Mouse (Mus musculus): ENCODE data around the gene Hip1r.
A peak's percentile ranks its signal among the peaks of the same experiment; 100 is the strongest.

Hip1r gene

DNA sequence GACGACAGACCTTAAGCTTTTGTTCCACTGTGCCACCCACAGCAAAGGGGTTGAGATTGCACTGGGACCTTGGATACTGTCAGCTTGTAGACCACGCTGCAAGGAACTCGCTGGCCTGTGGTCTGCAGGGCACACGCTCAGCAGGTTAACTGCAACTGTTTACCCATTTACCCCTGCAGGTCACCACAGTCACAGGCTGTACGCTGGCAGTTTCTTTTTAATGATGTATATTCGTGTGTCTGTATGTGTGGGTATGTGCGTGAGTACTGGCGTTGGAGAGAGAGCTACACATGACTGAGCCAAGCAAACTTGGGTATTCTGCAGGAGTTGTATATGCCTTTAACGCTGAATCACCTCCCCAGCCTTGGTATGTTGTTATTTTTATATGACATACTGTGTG is 45.2 kb downstream of the Hip1r start:
- peak; percentile 53 for DNase-seq (ENCODE audit: low read depth)

DNA sequence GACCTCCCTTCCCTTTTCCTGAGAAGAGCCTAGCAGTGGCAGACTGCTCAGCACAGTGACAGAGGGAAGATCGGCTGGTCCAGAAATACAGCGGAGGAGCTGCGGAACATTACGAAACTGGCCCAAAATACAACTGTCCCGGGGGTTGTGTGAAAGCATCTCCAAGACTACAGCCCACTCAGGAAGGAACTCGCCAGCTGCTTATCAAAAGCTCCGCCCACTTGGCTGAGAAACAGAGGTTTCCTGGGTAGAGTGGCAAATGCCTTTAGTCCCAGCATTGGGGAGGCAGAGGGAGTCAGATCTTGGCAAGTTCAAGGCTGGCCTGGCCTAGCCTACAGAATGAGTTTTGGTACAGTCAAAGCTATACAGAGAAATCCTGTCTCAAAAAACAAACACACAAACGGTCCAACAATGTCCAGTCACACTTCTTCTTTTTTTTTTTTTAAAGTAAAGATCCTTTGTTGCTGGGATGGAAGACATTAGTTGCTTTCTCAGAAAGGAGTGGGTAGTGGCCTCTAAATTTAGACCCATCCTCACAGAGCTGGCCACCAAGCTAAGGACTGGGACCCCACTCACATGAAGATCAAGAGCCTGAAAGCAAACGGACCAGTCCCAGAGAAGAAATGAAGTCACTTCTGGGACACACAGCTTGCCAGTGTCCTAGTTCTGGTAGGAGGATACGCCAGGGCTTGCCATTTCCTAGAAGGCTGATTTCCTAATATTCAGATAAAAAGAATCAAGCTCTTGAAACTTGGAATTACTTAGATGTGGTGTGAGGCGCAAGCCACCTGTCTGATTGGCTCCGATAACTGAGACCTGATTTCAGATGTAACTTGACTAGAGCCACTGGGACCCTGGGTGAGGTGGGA is 46.2 kb downstream of the Hip1r start:
- DNase-seq (ENCODE audit: low read depth): peak; percentile 99

DNA sequence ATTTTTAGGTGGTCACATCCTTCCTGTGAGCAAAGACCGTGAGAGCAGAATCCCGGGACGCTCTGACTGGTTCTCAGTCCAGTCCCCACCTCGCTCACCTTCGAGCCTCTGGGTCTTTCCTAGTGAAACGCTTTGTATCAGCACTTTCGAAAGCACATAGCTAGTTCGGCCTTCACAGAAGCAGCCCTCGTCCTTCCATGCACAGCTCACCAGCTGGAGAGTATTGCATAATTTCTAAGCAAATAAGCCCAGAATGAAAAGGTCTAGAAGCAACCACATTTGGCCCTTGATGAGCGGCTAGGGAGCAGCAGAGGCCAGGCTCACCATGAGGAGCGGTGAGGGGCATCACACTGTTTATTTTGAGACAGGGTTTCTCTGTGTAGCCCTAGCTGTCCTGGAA is 47.7 kb downstream of the Hip1r start:
- peak; percentile 74 for DNase-seq (ENCODE audit: low read depth)

DNA sequence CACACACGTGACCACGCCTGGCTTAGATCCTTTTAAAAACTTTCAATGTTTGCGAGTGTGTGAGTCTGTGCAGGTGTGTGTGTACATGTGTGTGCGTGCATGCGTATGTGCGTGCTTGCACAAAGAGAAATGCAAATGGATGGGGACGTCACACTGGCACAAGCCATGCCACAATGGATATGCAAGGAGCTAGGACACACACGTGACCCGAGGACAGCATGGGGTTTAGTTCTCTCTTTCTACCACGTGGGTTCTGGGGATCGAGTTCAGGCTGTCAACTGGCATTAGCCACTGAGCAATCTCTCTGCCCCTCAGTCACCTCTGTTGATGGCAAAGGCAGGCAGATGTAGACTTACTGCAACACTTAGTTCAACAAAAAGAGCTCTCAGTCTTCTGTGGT is 48.3 kb downstream of the Hip1r start:
- peak; percentile 39 for DNase-seq (ENCODE audit: low read depth)

DNA sequence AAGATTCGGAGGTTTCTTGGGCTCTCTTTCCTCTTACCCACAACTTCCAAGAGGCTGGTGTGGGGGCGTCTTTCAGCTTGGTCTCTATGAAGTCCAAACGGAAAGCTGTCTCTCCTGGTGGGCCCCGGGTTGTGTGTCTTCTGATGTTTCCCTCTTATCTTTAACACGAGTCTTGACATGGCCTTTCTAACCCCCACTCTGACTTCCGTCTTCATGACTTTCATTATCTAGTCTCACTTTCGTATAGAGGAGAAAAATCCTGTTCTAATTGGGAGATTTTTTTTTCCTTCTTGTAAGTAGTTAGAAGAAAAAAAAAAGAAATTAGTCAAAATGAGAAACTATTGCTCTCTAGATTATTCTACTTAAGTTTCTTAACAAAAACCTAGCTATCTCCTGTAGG is 48.9 kb downstream of the Hip1r start:
- peak; percentile 53 for DNase-seq (ENCODE audit: low read depth)

DNA sequence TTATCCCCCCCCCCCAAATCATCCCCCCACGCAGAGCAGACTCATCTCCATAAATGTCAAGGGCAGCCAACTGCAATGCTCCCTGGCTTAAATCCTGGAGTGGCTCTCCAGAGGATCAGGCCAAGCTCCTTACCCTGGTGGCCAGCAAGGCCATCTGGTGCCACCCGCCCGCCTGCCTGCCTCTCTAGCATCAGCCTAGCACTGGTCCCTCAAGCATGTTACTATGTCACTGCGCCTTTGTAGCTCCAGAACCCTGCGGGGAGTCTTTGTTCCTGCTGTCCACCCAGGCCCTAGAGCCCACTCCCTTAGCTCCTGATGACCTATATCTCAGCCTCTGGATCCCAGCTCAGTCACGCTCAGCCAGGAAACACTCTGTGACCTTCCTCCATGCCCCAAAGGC is 51.2 kb downstream of the Hip1r start:
- no peak for DNase-seq (ENCODE audit: low read depth)

DNA sequence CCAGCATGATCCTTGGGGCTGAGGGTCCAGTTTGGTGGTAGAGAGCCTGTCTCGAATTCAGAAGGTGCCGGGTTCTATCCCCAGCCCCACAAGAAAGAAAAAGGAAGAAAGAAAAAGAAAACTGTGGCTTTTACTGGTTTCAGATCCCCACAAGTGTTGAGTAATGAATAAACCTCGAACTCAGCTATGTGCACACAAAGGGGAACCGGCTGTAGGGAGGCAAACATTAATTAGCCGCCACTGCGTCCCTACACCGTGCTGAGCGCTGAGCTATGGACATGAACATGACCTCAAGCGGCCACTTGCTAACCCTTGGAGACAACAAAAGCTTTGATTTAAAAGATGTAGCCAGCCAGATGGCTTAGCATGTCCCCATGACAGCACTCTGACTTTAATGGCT is 51.7 kb downstream of the Hip1r start:
- DNase-seq (ENCODE audit: low read depth): peak; percentile 72

DNA sequence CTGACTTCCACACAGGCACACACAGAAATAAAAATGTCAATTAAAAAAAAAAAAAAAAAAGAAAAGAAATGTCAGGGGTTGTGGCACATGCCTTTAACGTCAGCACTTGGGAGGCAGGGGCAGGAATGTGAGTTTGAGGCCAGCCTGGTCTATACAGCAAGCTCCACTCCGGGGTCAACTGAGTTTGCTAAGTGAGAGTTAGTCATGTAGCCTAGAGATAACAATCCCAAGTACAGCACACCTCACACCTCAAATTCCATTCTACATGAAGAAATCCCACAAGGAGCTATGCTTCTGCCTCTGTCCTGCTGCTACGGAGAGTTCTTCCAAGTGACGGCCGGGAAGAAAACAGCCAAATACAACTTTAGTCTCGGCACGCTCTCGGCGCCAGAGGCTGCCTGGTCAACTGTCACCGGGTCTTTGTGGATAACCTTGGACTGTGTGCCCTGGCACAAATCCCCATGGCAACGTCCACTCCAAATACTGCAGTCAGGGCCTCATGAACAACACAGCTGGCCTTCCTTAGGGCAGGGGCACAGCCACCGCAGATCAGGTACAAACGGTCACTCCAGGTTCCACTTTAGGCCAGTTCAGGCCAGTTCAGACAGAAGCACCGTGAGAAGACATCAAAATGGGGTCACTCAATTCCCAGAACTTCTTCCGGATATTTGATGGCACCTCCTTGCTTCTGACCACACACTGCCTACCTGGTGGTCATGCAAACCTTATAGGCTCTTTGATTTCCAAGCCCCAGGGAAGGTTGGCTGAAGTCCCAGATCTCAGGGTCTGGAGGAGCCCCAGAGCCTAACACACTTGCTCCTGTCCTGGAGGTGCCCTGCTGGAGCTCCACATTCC is 52.4 kb downstream of the Hip1r start:
- no peak for DNase-seq (ENCODE audit: low read depth)

DNA sequence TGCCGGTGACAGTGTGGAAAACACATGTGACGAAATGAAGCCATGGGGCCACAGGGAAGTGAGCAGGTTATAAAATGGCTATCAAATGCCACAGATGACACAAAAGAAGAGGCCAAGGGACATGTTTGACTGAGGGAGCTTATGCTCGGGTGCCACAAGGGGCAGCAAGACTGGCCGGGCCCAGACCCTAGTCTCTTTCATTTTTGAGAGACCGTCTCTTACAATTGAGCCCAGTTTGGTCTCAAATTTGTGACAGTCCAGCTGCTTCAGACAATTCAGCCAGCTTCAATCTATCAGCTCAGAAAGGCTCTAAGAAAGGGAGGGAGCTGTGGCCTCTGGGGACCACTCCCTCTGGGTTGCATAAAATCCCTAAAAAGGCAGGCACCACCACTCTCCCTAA is 53.1 kb downstream of the Hip1r start:
- no peak for DNase-seq (ENCODE audit: low read depth)

DNA sequence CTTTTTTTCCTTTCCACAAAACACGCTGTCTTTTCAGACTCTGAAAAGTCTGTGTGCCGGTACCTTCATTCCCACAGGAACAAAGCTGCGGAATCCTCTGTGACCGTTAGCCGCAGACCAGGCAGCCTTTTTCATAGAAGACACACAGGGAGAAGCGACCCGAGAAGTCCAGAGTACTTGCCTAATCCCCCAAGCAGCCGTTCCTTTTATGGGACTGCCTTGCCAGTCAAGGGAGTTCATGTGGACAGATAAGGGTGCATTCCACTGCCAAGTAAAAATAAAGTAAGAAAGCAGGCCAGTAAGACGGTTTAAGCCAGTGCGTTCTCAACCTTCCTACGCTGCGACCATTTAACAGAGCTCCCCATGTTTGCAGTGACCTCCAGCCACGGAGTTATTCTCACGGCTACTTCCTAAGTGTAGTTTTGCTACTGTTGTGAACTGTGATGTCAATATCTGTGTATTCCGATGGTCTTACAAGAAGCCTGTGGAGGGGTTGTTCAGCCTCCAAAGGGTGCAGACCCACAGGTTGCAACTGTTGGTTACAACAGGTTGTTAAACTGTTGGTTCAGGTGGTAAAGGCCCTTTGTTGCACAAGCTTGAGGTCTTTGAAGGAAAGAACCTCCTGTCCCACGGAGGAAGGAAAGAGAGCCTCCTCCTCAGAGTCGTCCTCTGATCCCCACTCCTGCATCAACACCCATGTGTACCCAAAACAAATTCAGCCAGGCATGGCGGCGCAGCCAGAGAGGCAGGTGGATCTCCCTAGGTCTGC is 54.5 kb downstream of the Hip1r start:
- no peak for DNase-seq (ENCODE audit: low read depth)

DNA sequence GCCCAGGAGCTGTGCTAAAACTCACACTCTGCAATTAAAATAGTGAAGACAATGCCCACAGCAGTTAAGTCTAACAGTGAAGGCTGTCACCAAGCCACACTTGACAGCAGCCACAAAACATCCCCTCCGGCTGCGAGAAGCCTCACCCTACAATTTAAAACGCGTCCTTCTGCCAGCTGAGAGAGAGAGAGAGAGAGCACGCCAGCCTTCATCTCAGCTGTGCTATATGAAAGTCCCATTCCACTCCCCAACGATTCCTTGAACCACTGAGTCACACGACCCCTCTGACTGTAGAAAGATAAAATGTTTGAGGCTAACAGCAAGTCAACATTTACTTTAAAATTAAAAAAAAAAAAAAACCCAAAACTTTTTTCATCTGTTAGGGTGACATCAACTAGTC is 55.3 kb downstream of the Hip1r start:
- DNase-seq (ENCODE audit: low read depth): no peak

DNA sequence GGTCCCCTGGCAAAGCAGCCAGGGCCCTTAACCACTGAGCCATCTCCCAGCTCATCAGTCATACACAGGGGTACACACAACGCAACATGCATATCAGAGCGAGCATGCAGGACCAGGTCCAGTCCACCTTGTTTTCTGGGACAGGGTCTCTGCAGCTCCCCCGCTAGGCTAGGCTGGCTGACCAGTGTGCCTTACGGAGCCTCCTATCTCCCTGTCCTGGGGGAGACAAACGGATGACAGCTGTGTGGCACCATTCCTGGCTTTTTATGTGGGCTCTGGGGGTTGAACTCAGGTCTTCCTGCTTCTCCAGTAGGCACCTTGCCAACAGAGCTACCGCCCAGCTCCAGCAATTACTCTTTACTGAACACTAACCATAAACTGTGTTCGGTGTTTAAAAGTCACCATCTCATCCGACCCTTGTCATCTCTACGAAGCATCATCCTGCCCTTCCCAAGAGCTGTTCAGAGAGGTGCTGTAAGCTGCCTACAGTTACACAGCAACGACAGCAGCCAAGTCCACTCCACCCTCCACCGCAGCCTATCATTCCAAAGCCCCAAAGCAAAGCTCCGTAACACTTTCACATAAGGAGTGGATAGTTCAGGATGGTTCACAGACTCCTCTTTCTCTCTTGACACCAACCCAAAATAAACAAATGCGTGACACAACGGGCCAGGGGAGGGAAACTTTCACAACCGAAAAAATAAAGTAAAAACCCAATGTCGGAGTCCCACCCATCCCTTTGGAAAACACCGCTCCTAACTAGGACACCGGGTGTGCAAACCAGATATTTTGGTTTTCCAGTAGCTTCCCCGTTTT is 56.0 kb downstream of the Hip1r start:
- no peak for DNase-seq (ENCODE audit: low read depth)

DNA sequence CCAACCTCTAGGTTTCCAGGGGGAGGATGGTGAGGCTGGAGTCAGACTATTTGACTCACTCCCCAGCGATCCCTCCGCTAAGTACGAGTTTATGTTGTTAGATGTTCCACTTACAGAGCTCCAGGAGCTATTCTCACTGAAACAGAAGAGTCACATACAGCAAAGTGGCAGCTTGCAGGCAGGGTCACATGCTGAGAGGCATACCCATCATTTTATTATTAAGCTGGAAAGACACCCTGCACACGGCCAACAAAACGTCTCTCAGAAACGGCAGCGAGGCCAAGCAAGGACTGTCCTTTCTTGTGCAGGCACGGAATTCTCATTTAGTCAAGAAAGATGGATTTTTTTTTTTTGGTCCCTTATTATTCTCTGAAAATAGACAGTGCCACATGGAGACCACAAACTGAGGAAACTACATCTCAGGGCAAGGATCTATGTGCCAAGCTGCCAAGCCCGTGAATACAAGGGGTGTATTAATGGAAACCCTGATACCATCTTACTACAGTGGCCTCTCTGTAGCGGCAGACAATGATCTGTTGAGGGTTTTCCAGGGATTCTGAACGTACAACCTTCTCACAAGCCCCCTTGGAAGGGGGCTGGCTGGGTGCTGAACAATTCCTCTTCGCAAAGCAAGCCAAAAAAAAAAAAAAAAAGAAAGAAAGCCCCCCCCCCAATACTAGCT is 57.1 kb downstream of the Hip1r start:
- DNase-seq (ENCODE audit: low read depth): no peak

DNA sequence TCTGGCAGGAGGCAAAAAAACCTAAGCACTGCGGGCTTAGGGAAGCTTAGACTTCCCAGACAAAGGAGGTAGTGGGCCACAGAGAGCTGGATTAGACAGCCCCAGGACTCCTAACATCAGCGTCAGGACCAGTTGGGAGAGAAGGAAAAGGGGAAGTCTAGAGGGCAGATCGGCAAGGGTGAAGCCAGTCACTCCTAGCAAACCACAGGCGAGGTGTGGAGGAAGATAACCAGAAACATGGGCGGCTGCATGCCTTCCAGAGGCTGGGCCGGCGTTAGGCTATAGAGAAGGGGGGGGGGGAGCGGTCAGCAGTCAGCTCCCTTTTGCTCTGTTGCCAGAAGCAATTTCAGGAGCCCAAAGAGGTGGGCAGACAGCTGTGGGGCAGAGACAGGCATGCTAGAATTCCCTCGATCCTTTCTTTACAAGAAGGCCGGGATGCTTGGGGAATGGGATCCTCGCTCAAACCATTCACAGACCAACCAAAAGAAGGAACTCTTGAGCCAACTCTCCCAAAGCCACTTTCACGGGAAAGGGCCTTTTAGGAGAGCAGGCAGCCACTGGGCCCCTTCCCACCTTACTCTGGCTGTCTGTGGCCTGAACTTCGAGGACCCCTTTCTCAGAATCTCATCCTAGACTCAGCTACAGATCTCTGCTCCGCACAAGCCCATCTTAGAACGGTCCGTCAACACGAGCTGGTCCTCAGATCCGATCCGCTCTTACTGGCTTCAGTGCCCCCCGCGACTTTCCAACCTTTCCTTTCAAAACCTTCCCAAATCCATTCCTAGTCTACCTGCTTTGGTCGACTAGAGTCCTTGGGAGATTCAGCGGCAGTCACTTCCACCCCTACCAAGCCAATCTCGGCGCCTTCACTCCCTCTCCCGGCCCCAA is 57.9 kb downstream of the Hip1r start:
- peak; percentile 87 for DNase-seq (ENCODE audit: low read depth)

DNA sequence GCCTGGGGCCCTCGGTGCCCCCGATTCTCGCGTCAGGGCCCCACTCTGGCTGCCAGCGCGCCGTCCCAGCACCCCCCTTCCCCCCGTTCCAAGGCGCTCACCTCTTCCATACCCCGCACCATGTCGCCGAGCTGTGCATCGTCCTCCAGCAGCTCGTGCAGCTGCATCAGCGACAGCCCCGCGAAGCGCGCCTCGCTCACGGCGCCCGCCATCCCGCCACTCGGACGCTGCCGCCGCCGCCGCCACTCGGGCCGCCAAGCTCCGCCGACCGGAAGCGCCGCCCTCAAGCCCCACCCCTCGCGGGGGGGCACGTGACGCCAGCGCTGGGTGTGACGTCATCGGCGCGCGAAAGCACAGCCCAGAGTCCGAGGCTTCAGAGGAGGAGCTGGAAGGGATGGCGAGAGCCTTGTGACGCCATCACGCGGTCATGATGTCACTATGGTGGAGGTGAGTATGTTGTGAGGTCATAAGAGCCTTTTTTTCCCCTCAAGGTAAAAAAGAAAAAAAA is 58.6 kb downstream of the Hip1r start, which contains the start of gene Vps37b:
TSS of gene Vps37b (minus strand) at position 270 of the 508 bp plus-strand sequence.
- DNase-seq (ENCODE audit: low read depth): peak; percentile 88

DNA sequence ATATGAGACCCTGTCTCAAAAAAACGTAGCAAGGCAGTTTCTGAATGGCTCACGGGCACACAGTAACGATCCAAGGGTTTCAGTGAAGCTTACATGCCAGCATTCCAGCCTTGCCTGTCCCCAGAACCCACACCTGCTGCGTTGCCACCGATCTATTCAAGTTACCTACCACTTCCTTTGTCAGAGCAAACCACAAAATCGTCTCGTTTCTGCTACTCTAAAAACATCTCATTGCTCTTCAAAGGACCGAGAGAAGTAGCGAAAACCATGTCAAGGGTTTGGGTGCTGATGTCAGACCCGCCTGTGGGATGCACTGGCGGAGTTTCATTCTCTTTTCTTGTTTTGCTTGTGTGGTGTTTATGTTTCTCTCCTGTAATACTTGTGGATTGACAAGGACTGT is 61.0 kb downstream of the Hip1r start:
- DNase-seq (ENCODE audit: low read depth): no peak

DNA sequence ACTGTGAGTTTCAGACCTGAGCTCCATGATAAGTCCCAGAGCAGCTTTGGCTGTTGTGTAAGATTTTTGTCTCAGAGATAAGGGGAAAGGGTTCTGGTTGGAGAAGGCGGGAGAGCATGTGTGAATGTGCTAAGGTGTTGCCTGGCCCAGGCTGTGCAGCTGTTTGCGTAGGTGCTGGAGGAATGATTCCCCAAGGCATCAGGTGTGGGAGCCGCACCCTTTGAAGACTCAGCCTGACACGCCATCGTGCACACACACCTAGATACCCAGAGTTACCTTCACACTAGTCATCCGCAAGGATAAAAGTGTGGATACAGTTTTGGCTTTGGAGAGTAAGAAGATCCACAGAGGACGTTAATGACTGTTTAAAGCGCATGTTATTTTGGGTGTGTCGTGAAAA is 62.0 kb downstream of the Hip1r start:
- no peak for DNase-seq (ENCODE audit: low read depth)

DNA sequence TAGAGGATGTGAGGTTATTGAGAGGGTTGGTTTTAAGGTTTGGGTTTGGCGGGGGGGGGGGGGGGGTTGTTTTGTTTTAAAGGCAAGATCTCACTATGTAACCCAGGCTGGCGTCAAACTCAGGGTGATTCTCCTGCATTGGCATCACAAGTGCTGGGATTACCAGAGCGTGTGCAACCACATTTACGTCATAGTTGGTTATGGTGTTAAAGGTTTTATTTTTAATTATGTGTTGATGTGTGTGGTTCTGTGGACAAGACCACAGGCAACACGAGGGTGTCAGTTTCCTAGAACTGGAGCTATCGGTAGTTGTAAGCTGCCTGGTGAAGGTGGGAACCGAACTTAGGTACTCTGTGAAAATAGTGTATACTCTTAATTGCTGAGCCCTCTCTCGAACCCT is 62.4 kb downstream of the Hip1r start:
- DNase-seq (ENCODE audit: low read depth): no peak

DNA sequence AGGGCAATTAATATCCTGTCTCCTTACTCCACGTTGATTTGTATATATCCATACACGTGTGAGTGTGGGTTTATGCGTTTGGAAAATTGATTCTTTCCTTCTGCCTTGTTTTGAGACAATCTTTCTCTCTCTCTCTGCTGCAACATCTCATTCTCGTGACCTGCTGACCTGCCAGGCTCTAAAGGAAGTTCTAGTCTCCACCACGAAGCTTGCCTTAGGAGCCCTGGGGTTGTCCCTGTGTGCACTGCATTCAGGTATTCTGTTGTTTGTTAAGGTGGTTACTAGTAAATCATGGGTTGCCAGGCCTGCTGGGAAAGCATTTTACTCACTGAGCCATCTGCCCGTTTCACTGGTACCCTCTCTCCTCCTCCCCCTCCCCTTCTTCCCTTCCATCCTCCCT is 62.9 kb downstream of the Hip1r start:
- DNase-seq (ENCODE audit: low read depth): no peak

DNA sequence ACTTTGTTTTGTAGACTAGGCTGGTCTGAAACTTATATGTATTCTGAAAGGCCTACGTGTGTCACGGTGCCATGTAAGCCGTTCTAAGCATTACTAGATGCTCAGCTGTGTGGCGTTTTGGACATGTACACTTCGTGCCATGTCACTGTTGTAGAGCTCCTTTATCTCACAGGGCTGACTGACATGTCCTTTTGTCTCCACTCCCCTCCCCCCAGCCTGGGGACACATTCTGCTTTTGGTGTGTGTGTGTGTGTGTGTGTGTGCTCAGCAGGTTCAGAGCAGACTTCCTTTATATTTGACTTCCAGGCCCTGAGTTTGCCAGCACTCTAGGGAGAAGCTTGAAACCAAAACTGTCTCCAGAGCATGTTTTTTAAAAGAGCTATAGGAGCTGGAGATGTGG is 63.4 kb downstream of the Hip1r start:
- DNase-seq (ENCODE audit: low read depth): no peak

Measured in 416B (cell line).